Mouse (Mus musculus): ENCODE results near the gene Boc.

- TF ChIP-seq CTCF (IDR thresholded peaks at IDR 0.05; ENCODE audit: low read depth, low read length) (no peak), POLR2A (IDR thresholded peaks at IDR 0.05; ENCODE audit: insufficient read depth, low read length) (no peak), EP300 (IDR thresholded peaks at IDR 0.05; ENCODE audit: insufficient read depth, low read depth, low read length) (no peak)
Measured at GRCm38 (mm10) chr16:44487194-44487593, 71.5 kb downstream of the Boc start.

Measured in ES-Bruce4 (cell line).